Mouse (Mus musculus): ENCODE measurements at regions not wholly inside any gene's neighbourhood (a gene's known extent, or its start where the extent isn't known, plus 50 kb on each side); places are given as distances from the start of the nearest gene placed in this dataset.

DNA sequence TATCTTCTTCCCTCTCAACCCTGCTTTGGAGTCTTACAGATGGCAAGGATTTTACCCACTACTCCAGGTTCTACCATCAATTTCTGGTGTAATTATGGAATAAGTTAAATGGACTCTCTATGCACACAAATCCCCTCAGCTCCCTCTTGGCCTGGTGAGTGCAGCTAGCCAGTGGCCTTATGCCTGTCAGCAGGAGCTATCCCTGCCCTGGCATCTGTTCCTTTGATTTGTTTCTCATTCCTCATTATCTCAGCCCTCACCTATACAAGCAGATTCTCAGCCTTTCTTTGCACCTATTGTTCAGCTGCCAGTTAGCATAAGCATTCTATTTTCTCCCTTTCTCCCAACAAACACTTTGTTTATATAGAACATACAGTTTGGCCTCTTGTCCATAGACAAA lies 150.3 kb downstream of the Rnf152 start:
- TF ChIP-seq CTCF (IDR thresholded peaks at IDR 0.05; ENCODE audit: control insufficient read depth, insufficient read depth, insufficient read length) (no peak), USF1 (IDR thresholded peaks at IDR 0.05; ENCODE audit: low read depth) (no peak), MAX (IDR thresholded peaks at IDR 0.05) (no peak), CEBPB (IDR thresholded peaks at IDR 0.05; ENCODE audit: low read depth) (no peak), MYOG (IDR thresholded peaks at IDR 0.05; ENCODE audit: control insufficient read depth, extremely low read depth, insufficient read length) (no peak), MYOD1 (IDR thresholded peaks at IDR 0.05; ENCODE audit: control insufficient read depth, insufficient read length, low read depth) (no peak)
